Mouse (Mus musculus) layer of hippocampus, adult 2 months (tissue): Measurements from ENCODE around the gene Dhtkd1. TPM values are rescaled to one million over a fixed set of nuclear protein-coding genes. Genes with fewer than 3 reads are reported as not detected.

Experiments
- DNase-seq, 2 experiments: peaks; one replicate each; pipeline ENCODE4 v3.0.0; 2022; ENCODE audit warnings: low spot score in 2 of 2
- H3K27ac ChIP-seq: fragments of 200-600 bp; 2 replicates; pipeline ENCODE4 v1.8.1; 2022
- H3K4me3 ChIP-seq: fragments of 200-600 bp; 2 replicates; pipeline ENCODE4 v1.8.1; 2022; ENCODE audit warnings: mild to moderate bottlenecking
- CTCF ChIP-seq: fragments of 200-600 bp; conservative IDR thresholded peaks from 2 replicates; pipeline ENCODE4 v1.8.1; 2022; ENCODE audit warnings: antibody characterized with exemption, mild to moderate bottlenecking, moderate library complexity
- total RNA-seq, 2 experiments: library from RNA; stranded (reverse); gene quantifications; 2 replicates each; pipeline ENCODE4 v1.2.3; 2021

Gene Dhtkd1
- total RNA-seq, 2 experiments from 2014 or later: 7.9 to 12.2 TPM

GRCm38 (mm10) chr2:5851116-5851515 lies 91.5 kb downstream of the Dhtkd1 start:
- Histone ChIP-seq H3K27ac (no peak overlapping the region), H3K4me3 (no peak overlapping the region)
- no peak for TF ChIP-seq CTCF

More at GRCm38 (mm10) chr2:5851116-5851515, 91.5 kb downstream of the Dhtkd1 start:
- no peak for DNase-seq

Other genes with a start within 250 kb of the Dhtkd1 start
- 100 to 1,000 TPM; 159 to 180 TPM for gene Camk1d, start 228.3 kb downstream of the Dhtkd1 start, total RNA-seq
- gene Nudt5, start 97.8 kb downstream of the Dhtkd1 start, total RNA-seq: 10 to 100 TPM; 22.6 to 23.6 TPM
- gene Cdc123, start 97.6 kb downstream of the Dhtkd1 start, total RNA-seq: 100 to 1,000 TPM; 135 to 157 TPM
- gene Gm13199, start 79.9 kb downstream of the Dhtkd1 start, total RNA-seq: 1 to 10 TPM; 1.5 to 2.6 TPM
- 10 to 100 TPM; 98.7 to 99.1 TPM for gene Sec61a2, start 47.4 kb downstream of the Dhtkd1 start, total RNA-seq
- gene Upf2, start 8.7 kb upstream of the Dhtkd1 start, total RNA-seq: 10 to 100 TPM; 45.2 to 46.6 TPM
- 1 to 10 TPM; 2.0 to 2.1 TPM for gene Proser2, start 187.4 kb upstream of the Dhtkd1 start, total RNA-seq